Mouse (Mus musculus): Measurements from ENCODE around the gene Srrd.
"Not testable (repeated sequence)": the region's sequence is repeated elsewhere in the genome, so short reads cannot be mapped to it uniquely, and the experiment has no call there.

Srrd gene

GRCm38 (mm10) chr5:112356322-112356721 lies 13.5 kb upstream of the Srrd start:
- peak; percentile 21 to 51 for DNase-seq

- no peak for DNase-seq
Observed at GRCm38 (mm10) chr5:112355910-112356309, 13.1 kb upstream of the Srrd start, which contains the start of gene Gm6583. Gene Gm6583, minus strand, starts transcription at chr5:112356033.

- no peak for DNase-seq
Observed at GRCm38 (mm10) chr5:112355493-112355892, 12.7 kb upstream of the Srrd start.

- no peak for DNase-seq
Observed at GRCm38 (mm10) chr5:112349169-112349568, 6.3 kb upstream of the Srrd start.

- DNase-seq = no peak
Observed at GRCm38 (mm10) chr5:112346211-112346965, 3.5 kb upstream of the Srrd start.

- DNase-seq = no peak
Observed at GRCm38 (mm10) chr5:112344092-112344960, 1.5 kb upstream of the Srrd start.

GRCm38 (mm10) chr5:112343205-112343595 lies 360 bp upstream of the Srrd start:
- peak in 1 of 2 experiments; percentile 47 for DNase-seq

- no peak for DNase-seq
Observed at GRCm38 (mm10) chr5:112339215-112339614, 3.6 kb downstream of the Srrd start.

- DNase-seq = no peak
Observed at GRCm38 (mm10) chr5:112337004-112337403, 5.8 kb downstream of the Srrd start.

GRCm38 (mm10) chr5:112335473-112335872 lies 7.4 kb downstream of the Srrd start:
- peak; percentile 36 to 48 for DNase-seq

- no peak for DNase-seq
Observed at GRCm38 (mm10) chr5:112329805-112330564, 12.9 kb downstream of the Srrd start.

GRCm38 (mm10) chr5:112327854-112328253 lies 15.0 kb downstream of the Srrd start:
- DNase-seq = no peak

GRCm38 (mm10) chr5:112326446-112327009 lies 16.3 kb downstream of the Srrd start:
- DNase-seq = no peak

GRCm38 (mm10) chr5:112325546-112326445 lies 17.0 kb downstream of the Srrd start, which contains the start of gene Tfip11:
Gene Tfip11, plus strand, starts transcription at chr5:112326358.
- DNase-seq = peak; percentile 94 to 96

GRCm38 (mm10) chr5:112324637-112325545 lies 17.9 kb downstream of the Srrd start:
- DNase-seq = peak; percentile 64 to 73

- no peak for DNase-seq
Observed at GRCm38 (mm10) chr5:112323246-112323645, 19.6 kb downstream of the Srrd start.

- no peak for DNase-seq
Observed at GRCm38 (mm10) chr5:112321376-112321775, 21.5 kb downstream of the Srrd start.

GRCm38 (mm10) chr5:112320936-112321335 lies 21.9 kb downstream of the Srrd start:
- no peak for DNase-seq

- DNase-seq = no peak
Observed at GRCm38 (mm10) chr5:112320379-112320778, 22.5 kb downstream of the Srrd start.

- not testable (repeated sequence) for DNase-seq
Observed at GRCm38 (mm10) chr5:112319343-112319742, 23.5 kb downstream of the Srrd start.
